Mouse (Mus musculus): ENCODE data around the gene Mta2.
"Not testable (repeated sequence)": the region's sequence is repeated elsewhere in the genome, so short reads cannot be mapped to it uniquely, and the experiment has no call there.

Gene Mta2

DNA sequence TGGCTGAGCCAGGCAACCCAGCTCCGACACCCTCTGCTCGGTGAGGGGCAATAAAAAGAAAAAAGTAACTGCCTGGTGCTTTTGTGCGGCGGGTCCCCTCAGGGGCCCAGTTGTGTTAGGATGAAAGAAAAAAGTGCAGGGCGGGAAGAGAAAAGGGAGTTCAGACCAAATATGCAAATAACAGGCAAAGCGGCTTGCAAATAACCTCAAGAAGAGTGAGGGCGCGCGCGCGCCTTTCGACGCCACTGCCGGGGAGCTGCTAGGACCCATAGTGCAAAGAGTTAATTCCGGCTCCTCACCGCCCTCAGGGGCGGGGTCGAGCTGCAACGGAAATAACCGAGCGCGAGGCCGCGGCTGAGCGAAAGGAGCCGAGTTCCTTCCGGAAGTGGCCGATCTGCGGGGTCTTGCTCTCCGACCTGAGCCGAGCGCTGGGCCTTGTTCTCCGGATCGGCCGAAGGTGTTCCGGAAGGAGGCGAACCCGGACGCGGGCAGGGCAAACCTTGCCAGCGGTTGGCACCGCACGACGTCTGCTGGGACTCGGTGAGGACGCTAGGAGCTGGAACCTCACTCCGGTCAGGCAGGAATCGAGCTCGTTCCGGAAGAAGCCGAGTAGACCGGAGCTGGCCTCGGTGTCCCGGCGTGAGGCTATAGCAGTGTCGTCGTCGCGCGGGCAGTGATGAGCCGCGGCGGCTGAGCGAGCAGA is at the start of gene Mta2:
Gene Mta2, plus strand, starts transcription at position 361 of the 703 bp plus-strand sequence.
- DNase-seq: peak; percentile 98

GRCm38 (mm10) chr19:8892829-8893766 is 48.6 kb upstream of the Mta2 start, which contains the start of gene Ints5:
Gene Ints5, plus strand, starts transcription at chr19:8893005.
- DNase-seq: peak; percentile 89 to 90

- no peak for DNase-seq
Measured at GRCm38 (mm10) chr19:8895397-8895960, 46.2 kb upstream of the Mta2 start.

- DNase-seq: not testable (repeated sequence)
Measured at GRCm38 (mm10) chr19:8896231-8896630, 45.4 kb upstream of the Mta2 start.

DNA sequence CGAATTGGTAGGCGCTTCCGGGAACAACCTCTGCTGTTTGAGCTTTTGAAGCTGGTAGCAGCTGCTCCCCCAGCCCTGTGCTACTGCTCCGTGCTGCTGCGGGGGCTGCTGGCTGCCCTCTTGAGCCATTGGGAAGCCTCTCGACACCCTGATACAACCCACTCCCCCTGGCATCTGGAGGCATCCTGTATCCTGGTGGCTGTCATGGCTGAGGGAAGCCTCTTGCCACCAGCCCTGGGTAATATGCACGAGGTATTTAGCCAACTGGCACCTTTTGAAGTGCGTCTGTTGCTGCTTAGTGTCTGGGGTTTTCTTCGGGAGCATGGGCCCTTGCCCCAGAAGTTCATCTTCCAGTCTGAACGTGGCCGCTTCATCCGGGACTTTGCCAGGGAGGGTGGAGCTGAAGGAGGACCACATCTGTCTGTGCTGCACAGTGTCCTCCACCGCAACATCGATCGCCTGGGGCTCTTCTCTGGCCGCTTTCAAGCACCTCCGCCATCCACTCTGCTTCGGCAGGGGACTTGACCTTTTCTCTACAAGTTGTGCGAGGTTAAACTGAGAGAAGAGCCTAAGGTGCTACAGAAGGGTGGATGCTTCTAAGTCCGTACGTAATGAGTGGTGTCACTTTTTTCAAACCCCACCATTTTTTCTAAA is 44.3 kb upstream of the Mta2 start:
- peak; percentile 52 to 63 for DNase-seq

- peak; percentile 96 to 98 for DNase-seq
Measured at GRCm38 (mm10) chr19:8897865-8898495, 43.7 kb upstream of the Mta2 start, which contains the start of gene Ganab. Gene Ganab, plus strand, starts transcription at chr19:8898071.

- no peak for DNase-seq
Measured at GRCm38 (mm10) chr19:8898576-8898975, 43.1 kb upstream of the Mta2 start.

GRCm38 (mm10) chr19:8899079-8899478 is 42.6 kb upstream of the Mta2 start:
- DNase-seq: no peak

DNA sequence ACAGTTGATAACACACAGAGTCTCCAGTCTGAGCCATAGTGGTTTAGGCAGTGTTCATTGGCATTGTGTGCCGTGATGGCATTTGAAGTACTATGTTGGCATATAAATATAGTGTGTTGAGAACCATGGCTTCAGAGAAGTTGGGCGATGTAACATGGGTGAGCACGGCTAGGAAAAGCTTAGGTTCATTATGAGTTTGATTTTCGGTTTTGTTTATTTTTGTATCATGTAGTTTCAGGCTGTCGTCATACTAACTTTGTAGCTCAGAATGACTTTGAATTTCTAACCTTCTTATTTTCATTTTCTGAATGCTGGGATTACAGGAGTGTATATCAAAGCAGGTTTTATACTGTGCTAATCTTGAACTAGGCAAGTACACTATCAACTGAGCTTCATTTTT is 38.3 kb upstream of the Mta2 start:
- DNase-seq: no peak

- no peak for DNase-seq
Measured at GRCm38 (mm10) chr19:8908531-8908930, 33.1 kb upstream of the Mta2 start.

DNA sequence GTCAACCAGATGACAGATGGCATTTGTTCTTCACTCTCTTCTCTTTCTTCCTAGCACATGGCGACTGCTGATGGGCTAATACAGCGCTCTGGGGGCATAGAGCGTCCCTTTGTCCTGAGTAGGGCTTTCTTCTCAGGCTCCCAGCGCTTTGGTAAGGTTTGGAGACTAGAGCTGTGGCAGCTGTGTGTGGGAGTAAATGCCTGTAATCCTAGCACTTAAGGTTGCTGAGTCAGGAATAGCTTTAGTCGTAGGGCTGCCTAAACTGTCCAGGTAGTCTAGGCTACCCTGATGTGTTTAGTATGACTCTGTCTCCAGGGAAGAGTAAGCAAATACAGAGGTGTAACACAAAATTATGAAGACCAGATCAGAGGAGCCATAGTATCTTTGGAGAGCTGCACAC is 29.9 kb upstream of the Mta2 start:
- no peak for DNase-seq

DNA sequence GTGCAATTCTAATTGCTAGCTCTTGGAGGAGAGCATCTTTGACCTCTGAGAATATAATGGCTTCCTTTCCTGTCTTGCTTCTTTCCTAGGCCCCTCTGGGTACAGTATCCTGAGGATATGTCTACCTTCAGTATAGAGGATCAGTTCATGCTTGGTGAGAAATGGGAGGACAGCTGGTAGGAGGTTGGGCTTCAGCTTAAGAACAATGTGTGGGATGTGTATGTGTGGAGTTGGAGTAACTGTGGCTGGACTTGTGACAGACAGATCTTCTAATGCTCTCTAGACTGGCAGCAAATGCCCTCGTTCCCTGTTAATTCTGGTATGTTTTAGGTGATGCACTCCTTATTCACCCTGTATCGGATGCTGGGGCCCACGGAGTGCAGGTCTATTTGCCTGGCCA is 27.5 kb upstream of the Mta2 start:
- no peak for DNase-seq

- no peak for DNase-seq
Measured at GRCm38 (mm10) chr19:8919000-8919399, 22.7 kb upstream of the Mta2 start.

DNA sequence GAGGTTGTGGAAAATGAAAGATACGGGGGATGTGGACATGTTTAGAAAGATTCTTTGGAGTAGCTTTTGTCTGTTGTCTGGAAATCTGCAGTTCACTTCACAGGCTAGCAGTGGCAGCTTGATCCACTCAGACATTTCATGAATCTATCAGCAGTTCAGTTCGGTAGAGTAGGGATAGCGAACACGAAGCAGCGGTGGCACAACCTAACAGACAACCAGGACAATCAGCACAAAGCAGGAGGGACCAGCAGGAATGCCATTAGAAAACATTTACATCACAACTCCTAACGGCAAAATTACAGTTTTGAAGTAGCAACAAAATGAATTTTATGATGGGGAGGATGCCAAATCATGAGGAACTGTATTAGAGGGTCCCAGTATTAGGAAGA is 22.0 kb upstream of the Mta2 start:
- no peak for DNase-seq

GRCm38 (mm10) chr19:8920073-8920736 is 21.5 kb upstream of the Mta2 start, which contains the start of gene B3gat3:
Gene B3gat3, plus strand, starts transcription at chr19:8920374.
- peak; percentile 97 for DNase-seq

- no peak for DNase-seq
Measured at GRCm38 (mm10) chr19:8920836-8921291, 20.8 kb upstream of the Mta2 start.

GRCm38 (mm10) chr19:8921741-8922140 is 19.9 kb upstream of the Mta2 start:
- DNase-seq: peak in 1 of 2 experiments; percentile 30

DNA sequence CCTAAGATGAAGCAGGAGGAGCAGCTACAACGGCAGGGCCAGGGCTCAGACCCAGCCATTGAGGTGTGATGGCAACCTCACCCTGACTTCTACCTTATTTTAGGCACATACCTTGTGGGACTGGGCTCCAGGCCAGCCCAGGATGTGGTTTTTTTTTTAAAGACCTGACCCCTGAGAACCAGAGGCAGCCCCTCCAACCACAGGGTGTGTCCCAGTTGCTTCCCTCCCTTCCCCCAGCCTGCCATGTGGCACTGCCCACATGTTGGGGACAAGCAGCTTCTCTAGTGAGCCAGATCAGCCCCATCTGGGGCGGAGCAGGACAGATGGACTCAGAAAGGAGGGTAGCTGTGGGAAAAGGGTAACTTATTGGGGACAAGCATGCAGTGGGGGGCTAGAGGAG is 14.9 kb upstream of the Mta2 start:
- DNase-seq: peak in 1 of 2 experiments; percentile 19

- DNase-seq: no peak
Measured at GRCm38 (mm10) chr19:8927891-8928525, 13.7 kb upstream of the Mta2 start.

GRCm38 (mm10) chr19:8928689-8929223 is 12.9 kb upstream of the Mta2 start:
- DNase-seq: no peak
